Mouse (Mus musculus) MEL (cell line): ENCODE measurements at regions not wholly inside any gene's neighbourhood (a gene's known extent, or its start where the extent isn't known, plus 50 kb on each side); places are given as distances from the start of the nearest gene placed in this dataset.

Experiments used
- DNase-seq: peaks from one replicate; pipeline ENCODE4 v3.0.0; 2011; ENCODE audit warnings: low read depth, low spot score
- H3K27ac ChIP-seq: 2 replicates; pipeline ENCODE4 v1.5.1; 2012; ENCODE audit warnings: low read depth, mild to moderate bottlenecking, control low read depth, low read length, moderate library complexity; ENCODE audit not compliant: control insufficient read depth
- H3K27me3 ChIP-seq, 2 experiments: fragments of 150-350 bp in 1 of 2; sonication (generic) in 1 of 2; 2 replicates each; pipeline ENCODE4 v1.6.1; 2012; ENCODE audit warnings: low read length in 2 of 2, mild to moderate bottlenecking in 2 of 2, improper control_type of control experiment in 1 of 2, moderate library complexity in 1 of 2; ENCODE audit not compliant: insufficient read depth in 2 of 2, control insufficient read depth in 1 of 2
- H3K36me3 ChIP-seq, 2 experiments: 2 replicates each; pipeline ENCODE4 v1.6.1; 2012 to 2014; ENCODE audit warnings: low read length in 2 of 2, improper control_type of control experiment in 1 of 2, inconsistent platforms in 1 of 2, mild to moderate bottlenecking in 1 of 2; ENCODE audit not compliant: insufficient read depth in 2 of 2, control insufficient read depth in 1 of 2
- H3K4me1 ChIP-seq, 2 experiments: fragments of 150-350 bp in 1 of 2; sonication (generic) in 1 of 2; 2 replicates each; pipeline ENCODE4 v1.6.1; 2012; ENCODE audit warnings: low read length in 2 of 2, improper control_type of control experiment in 1 of 2, mild to moderate bottlenecking in 1 of 2; ENCODE audit not compliant: insufficient read depth in 2 of 2, control insufficient read depth in 1 of 2
- H3K4me3 ChIP-seq, 2 experiments: fragments of 150-350 bp in 1 of 2; sonication (generic) in 1 of 2; 2 replicates each; pipeline ENCODE4 v1.5.1; 2012; ENCODE audit warnings: low read depth in 2 of 2, low read length in 2 of 2, mild to moderate bottlenecking in 2 of 2, moderate library complexity in 2 of 2, control low read depth in 1 of 2, improper control_type of control experiment in 1 of 2; ENCODE audit not compliant: control insufficient read depth in 1 of 2, insufficient read depth in 1 of 2
- H3K79me2 ChIP-seq: 2 replicates; pipeline ENCODE4 v1.6.1; 2012; ENCODE audit warnings: mild to moderate bottlenecking, low read length, moderate library complexity; ENCODE audit not compliant: control insufficient read depth, poor library complexity, insufficient read depth
- H3K9ac ChIP-seq: 2 replicates; pipeline ENCODE4 v1.6.1; 2012; ENCODE audit warnings: low read depth, mild to moderate bottlenecking, control low read depth, low read length, moderate library complexity; ENCODE audit not compliant: control insufficient read depth, poor library complexity, severe bottlenecking
- H3K9me3 ChIP-seq: fragments of 150-350 bp; sonication (generic); replicated peaks from 2 replicates; pipeline ENCODE4 v1.6.1; 2012; ENCODE audit warnings: mild to moderate bottlenecking, low read length, improper control_type of control experiment, moderate library complexity; ENCODE audit not compliant: insufficient read depth
- BHLHE40 ChIP-seq: IDR thresholded peaks from 2 replicates; pipeline ENCODE4 v1.6.1; 2012; ENCODE audit warnings: low read depth, mild to moderate bottlenecking, inconsistent platforms, low read length, improper control_type of control experiment, borderline replicate concordance
- CHD1 ChIP-seq: IDR thresholded peaks from 2 replicates; pipeline ENCODE4 v1.6.1; 2012; ENCODE audit warnings: low read depth, mild to moderate bottlenecking, inconsistent platforms, low read length, improper control_type of control experiment
- CTCF ChIP-seq, 3 experiments: IDR thresholded peaks in 2 of 3; conservative IDR thresholded peaks in 1 of 3; 2 replicates each; pipeline ENCODE4 v1.5.1; 2011 to 2012; ENCODE audit warnings: low read length in 3 of 3, low read depth in 2 of 3, mild to moderate bottlenecking in 2 of 3, improper control_type of control experiment in 1 of 3, inconsistent platforms in 1 of 3, mixed read lengths in 1 of 3, moderate library complexity in 1 of 3; ENCODE audit not compliant: control insufficient read depth in 1 of 3, insufficient read depth in 1 of 3, poor library complexity in 1 of 3, severe bottlenecking in 1 of 3
- ELF1 ChIP-seq: IDR thresholded peaks from 2 replicates; pipeline ENCODE4 v1.6.1; 2014; ENCODE audit warnings: low read depth, mild to moderate bottlenecking, inconsistent platforms, low read length, improper control_type of control experiment, moderate library complexity
- EP300 ChIP-seq, 2 experiments: IDR thresholded peaks; 2 replicates each; pipeline ENCODE4 v1.6.1; 2011; ENCODE audit warnings: improper control_type of control experiment in 2 of 2, low read length in 2 of 2, low read depth in 1 of 2, mild to moderate bottlenecking in 1 of 2
- MAX ChIP-seq: IDR thresholded peaks from 2 replicates; pipeline ENCODE4 v1.6.1; 2011; ENCODE audit warnings: low read length, improper control_type of control experiment
- MXI1 ChIP-seq: IDR thresholded peaks from 2 replicates; pipeline ENCODE4 v1.6.1; 2011; ENCODE audit warnings: mild to moderate bottlenecking, low read depth, low read length, improper control_type of control experiment
- MYB ChIP-seq: IDR thresholded peaks from 2 replicates; pipeline ENCODE4 v1.6.1; 2011; ENCODE audit warnings: mild to moderate bottlenecking, low read depth, low read length, improper control_type of control experiment
- MYC ChIP-seq: IDR thresholded peaks from 2 replicates; pipeline ENCODE4 v1.6.1; 2011; ENCODE audit warnings: low read depth, mild to moderate bottlenecking, low read length, improper control_type of control experiment, moderate library complexity
- POLR2AphosphoS5 ChIP-seq: IDR thresholded peaks from 2 replicates; pipeline ENCODE4 v1.6.1; 2012; ENCODE audit warnings: low read depth, borderline replicate concordance, mild to moderate bottlenecking, inconsistent platforms, low read length, moderate library complexity, mixed read lengths
- RAD21 ChIP-seq: IDR thresholded peaks from 2 replicates; pipeline ENCODE4 v1.6.1; 2011; ENCODE audit warnings: mild to moderate bottlenecking, low read depth, low read length, improper control_type of control experiment
- SMC3 ChIP-seq: IDR thresholded peaks from 2 replicates; pipeline ENCODE4 v1.6.1; 2011; ENCODE audit warnings: low read depth, low read length, improper control_type of control experiment
- TBP ChIP-seq: IDR thresholded peaks from 2 replicates; pipeline ENCODE4 v1.8.0; 2011; ENCODE audit warnings: low read depth, low read length, improper control_type of control experiment
- TCF12 ChIP-seq: IDR thresholded peaks from 2 replicates; pipeline ENCODE4 v1.6.1; 2014; ENCODE audit warnings: low read depth, mild to moderate bottlenecking, inconsistent platforms, low read length, improper control_type of control experiment, moderate library complexity
- ZC3H11A ChIP-seq: IDR thresholded peaks from 2 replicates; pipeline ENCODE4 v1.6.1; 2012; ENCODE audit warnings: low read depth, mild to moderate bottlenecking, inconsistent platforms, low read length, improper control_type of control experiment
- ZKSCAN1 ChIP-seq: IDR thresholded peaks from 2 replicates; pipeline ENCODE4 v1.6.1; 2012; ENCODE audit warnings: low read depth, mild to moderate bottlenecking, inconsistent platforms, low read length, improper control_type of control experiment, moderate library complexity
- ZMIZ1 ChIP-seq: IDR thresholded peaks from 2 replicates; pipeline ENCODE4 v1.6.1; 2012; ENCODE audit warnings: low read depth, mild to moderate bottlenecking, inconsistent platforms, low read length, improper control_type of control experiment, moderate library complexity
- ZNF384 ChIP-seq: IDR thresholded peaks from 2 replicates; pipeline ENCODE4 v1.6.1; 2012; ENCODE audit warnings: low read depth, mild to moderate bottlenecking, inconsistent platforms, low read length, improper control_type of control experiment

DNA sequence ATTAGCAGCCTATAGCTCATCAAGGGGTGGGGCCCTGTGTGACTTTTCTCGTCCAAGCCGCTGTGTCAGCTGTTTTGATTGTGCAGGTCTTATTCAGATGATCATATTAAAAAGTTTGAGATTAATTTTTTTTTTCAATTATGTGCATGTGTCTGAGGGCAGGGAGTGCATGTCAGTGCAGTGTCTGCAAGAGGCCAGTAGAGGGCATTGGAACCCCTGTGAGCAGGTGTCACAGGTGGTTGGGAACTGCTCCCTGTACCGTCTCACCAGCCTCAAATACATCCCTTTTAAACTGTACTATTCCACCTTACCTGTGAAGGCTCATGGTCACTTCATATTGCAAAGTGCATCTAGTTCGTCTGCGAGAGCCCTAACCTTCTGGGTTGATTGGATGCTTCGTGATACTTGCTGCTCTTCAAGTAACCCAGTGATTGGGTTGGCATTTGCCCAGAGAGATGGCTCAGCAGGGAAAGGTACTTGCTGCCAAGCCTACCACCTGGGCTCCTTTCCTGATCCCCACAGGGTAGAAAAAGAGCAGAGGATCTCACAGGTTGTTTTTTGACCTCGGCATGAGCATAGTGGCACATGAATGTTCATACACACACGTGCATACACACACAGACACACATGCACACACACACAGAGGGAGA is 178.3 kb upstream of the Fam19a5 start:
- H3K36me3 ChIP-seq = no peaks in the 10 kb centered on the region
- H3K4me3 ChIP-seq = no peak overlapping the region
- no peak for DNase-seq
- no peaks in the 10 kb centered on the region for H3K79me2 ChIP-seq
- no peaks in the 10 kb centered on the region for H3K9me3 ChIP-seq
- no peaks in the 10 kb centered on the region for H3K27me3 ChIP-seq
- H3K4me1 ChIP-seq = no peaks in the 10 kb centered on the region
- H3K27ac ChIP-seq = no peak overlapping the region
- H3K9ac ChIP-seq = no peak overlapping the region
- TF ChIP-seq MYC (no peak), ZMIZ1 (no peak), TBP (no peak), ZC3H11A (no peak), POLR2AphosphoS5 (no peak), MYB (no peak), ZKSCAN1 (no peak)

DNA sequence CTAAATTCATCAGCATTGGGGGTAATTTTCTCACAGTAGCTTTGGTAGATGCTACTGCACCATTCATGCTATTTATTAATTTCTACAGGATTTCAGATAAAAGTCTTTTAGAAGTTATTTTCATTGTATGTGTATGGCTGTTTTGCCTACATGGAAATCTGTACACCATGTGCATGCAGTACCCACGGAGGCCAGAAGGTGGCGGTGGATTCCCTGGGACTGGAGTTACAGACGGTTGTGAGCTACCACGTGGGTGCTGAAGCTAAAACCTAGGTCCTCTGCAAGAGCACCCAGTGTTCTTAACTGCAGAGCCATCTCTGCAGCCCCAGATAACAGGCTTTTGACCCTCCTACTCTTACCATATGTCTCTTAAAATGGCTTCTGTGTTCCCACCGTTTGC is 176.7 kb upstream of the Fam19a5 start:
- Histone ChIP-seq H3K79me2 (no peaks in the 10 kb centered on the region), H3K36me3 (no peaks in the 10 kb centered on the region), H3K4me1 (no peaks in the 10 kb centered on the region), H3K4me3 (no peak overlapping the region), H3K27me3 (no peaks in the 10 kb centered on the region), H3K9me3 (no peaks in the 10 kb centered on the region), H3K27ac (no peak overlapping the region), H3K9ac (no peak overlapping the region)
- TF ChIP-seq MXI1 (no peak), RAD21 (peak; percentile 36), CTCF (IDR thresholded peaks at IDR 0.05 in 2 of 3, conservative IDR thresholded peaks at IDR 0.05 in 1 of 3; ENCODE audit: control insufficient read depth in 1 of 3, insufficient read depth in 1 of 3, low read depth in 2 of 3, low read length in 3 of 3, poor library complexity in 1 of 3, severe bottlenecking in 1 of 3) (peak; percentile 40 to 53 (median 49)), SMC3 (peak; percentile 49)
- DNase-seq = peak; percentile 32

DNA sequence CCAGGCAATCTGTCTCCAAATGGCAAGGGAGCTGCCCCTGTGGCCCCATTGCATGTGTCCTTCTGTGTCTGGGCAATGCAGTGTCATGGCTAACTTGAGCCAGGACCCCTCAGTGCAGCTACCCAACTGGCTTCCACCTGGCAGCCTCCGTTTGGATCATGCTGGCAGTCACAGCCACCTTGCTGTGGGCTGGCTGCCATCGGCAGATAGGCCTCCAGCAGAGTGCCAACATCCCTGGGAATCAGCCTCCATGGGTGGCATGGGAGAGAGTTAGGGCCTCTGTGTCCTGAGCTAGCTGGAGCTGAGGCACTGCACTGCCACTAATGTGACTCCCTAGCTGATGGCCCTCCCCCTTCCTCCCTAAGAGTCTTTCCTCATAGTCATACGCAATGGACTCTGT is 174.7 kb upstream of the Fam19a5 start:
- H3K79me2 ChIP-seq = no peaks in the 10 kb centered on the region
- no peaks in the 10 kb centered on the region for H3K27me3 ChIP-seq
- H3K4me1 ChIP-seq = no peaks in the 10 kb centered on the region
- TF ChIP-seq ZC3H11A (no peak), ZMIZ1 (no peak), TCF12 (no peak), RAD21 (no peak), MAX (no peak), ELF1 (no peak), ZNF384 (no peak), BHLHE40 (no peak), CHD1 (no peak), EP300 (IDR thresholded peaks at IDR 0.05; ENCODE audit: low read depth in 1 of 2, low read length in 2 of 2) (no peak)
- TF ChIP-seq, all 39 proteins: peak for 0
- DNase-seq = no peak
- H3K9ac ChIP-seq = no peak overlapping the region
- H3K4me3 ChIP-seq = no peak overlapping the region
- no peak overlapping the region for H3K27ac ChIP-seq
- no peaks in the 10 kb centered on the region for H3K9me3 ChIP-seq
- no peaks in the 10 kb centered on the region for H3K36me3 ChIP-seq
